Mouse (Mus musculus) stomach, embryonic 14.5 days (tissue): ENCODE measurements around the gene Il18. TPM values are rescaled to one million over a fixed set of nuclear protein-coding genes. Genes with fewer than 3 reads are reported as not detected.

ENCODE experiments used
- ATAC-seq: fragments of 200-750 bp; cut with Nextera tagmentation; 2 replicates; pipeline ENCODE4 v1.8.0; 2017; ENCODE audit warnings: low read depth, moderate TSS enrichment; ENCODE audit not compliant: insufficient number of reproducible peaks, insufficient read depth, low FRiP score
- H3K27ac ChIP-seq: fragments of 300-500 bp; sonication (generic); 2 replicates; pipeline ENCODE4 v1.5.1; 2014; ENCODE audit warnings: mild to moderate bottlenecking, low read length, moderate library complexity, mixed read lengths
- H3K27me3 ChIP-seq: fragments of 300-500 bp; sonication (generic); 2 replicates; pipeline ENCODE4 v1.6.1; 2014; ENCODE audit warnings: low read length, control low read depth, mixed read lengths; ENCODE audit not compliant: control insufficient read depth, insufficient read depth
- H3K36me3 ChIP-seq: fragments of 300-500 bp; sonication (generic); 2 replicates; pipeline ENCODE4 v1.6.1; 2014; ENCODE audit warnings: mild to moderate bottlenecking, control low read depth, low read length, moderate library complexity, mixed read lengths; ENCODE audit not compliant: control insufficient read depth, insufficient read depth
- H3K4me1 ChIP-seq: fragments of 300-500 bp; sonication (generic); 2 replicates; pipeline ENCODE4 v1.6.1; 2014; ENCODE audit warnings: low read length, control low read depth, mixed read lengths; ENCODE audit not compliant: control insufficient read depth, insufficient read depth
- H3K4me2 ChIP-seq: fragments of 300-500 bp; sonication (generic); replicated peaks from 2 replicates; pipeline ENCODE4 v1.6.1; 2014; ENCODE audit warnings: low read depth, low read length, control low read depth
- H3K4me3 ChIP-seq: fragments of 300-500 bp; sonication (generic); 2 replicates; pipeline ENCODE4 v1.5.1; 2014; ENCODE audit warnings: low read depth, low read length, control low read depth
- H3K9ac ChIP-seq: fragments of 300-500 bp; sonication (generic); replicated peaks from 2 replicates; pipeline ENCODE4 v1.6.1; 2014; ENCODE audit warnings: low read depth, mild to moderate bottlenecking, control low read depth, low read length, moderate library complexity, mixed read lengths
- H3K9me3 ChIP-seq: fragments of 300-500 bp; sonication (generic); 2 replicates; pipeline ENCODE4 v1.6.1; 2016; ENCODE audit warnings: low read depth, low read length, control low read depth; ENCODE audit not compliant: control insufficient read depth
- WGBS: fragments of 180-500 bp; shearing (Covaris S2); extraction: QIAGEN DNeasy Blood & Tissue Kit; methylation state at CpG from one replicate; pipeline ENCODE4 v1.1.7; 2014; 5-methylcytosine and 5-hydroxymethylcytosine counted together
- polyA plus RNA-seq: library from polyadenylated mRNA; unstranded; fragments of >200 nt; fragmentation: Nextera tagmentation; extraction: Ambion mirVana; gene quantifications from 2 replicates; pipeline ENCODE4 v1.2.1, GENCODE M21; 2014

Il18 gene
- polyA plus RNA-seq, 1 experiment from 2014 or later: 7.9 TPM

DNA sequence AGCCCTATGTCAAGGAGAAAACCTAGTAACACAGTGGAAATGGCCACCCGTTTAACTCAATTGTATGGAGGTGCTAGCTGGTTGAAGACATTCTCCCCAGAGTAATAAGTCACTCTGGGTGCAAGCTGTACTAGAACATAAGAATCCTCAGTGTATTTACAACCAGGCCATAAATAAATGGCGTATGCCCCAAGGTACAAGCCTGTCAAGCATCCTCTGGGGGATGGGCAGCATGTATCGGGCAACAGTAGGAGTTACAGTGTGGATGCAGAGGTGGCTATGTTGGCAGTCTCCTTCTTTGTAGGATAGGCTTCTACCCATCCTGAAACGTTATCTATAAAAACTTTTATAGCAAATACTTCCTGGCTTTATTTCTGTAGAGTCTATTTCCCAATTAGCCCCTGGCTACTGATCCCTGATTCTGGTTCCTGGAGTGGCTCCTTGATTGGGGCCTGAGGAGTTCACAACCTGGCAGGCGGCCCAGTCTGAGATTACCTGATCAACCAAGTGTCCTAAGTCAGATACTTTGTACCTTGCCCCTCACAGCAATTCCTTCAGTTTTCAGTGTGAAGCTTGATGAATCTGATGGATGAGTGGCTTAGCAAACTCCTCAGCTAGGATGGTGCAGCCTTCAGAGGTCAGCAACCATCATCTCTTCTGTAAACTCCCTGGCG, 30.7 kb downstream of the Il18 start:
- H3K36me3 ChIP-seq: no peaks in the 10 kb centered on the region
- 75% methylated on average over 6 of the region's 6 CpGs for WGBS
- no peak overlapping the region for H3K4me2 ChIP-seq
- ATAC-seq: no peak
- H3K4me3 ChIP-seq: no peak overlapping the region
- H3K4me1 ChIP-seq: no peaks in the 10 kb centered on the region
- H3K27ac ChIP-seq: no peak overlapping the region
- no peaks in the 10 kb centered on the region for H3K27me3 ChIP-seq
- no peaks in the 10 kb centered on the region for H3K9me3 ChIP-seq
- H3K9ac ChIP-seq: no peak overlapping the region

- H3K36me3 ChIP-seq: no peaks in the 10 kb centered on the region
- no peaks in the 10 kb centered on the region for H3K27me3 ChIP-seq
- H3K4me2 ChIP-seq: no peak overlapping the region
- 58% methylated on average over 4 of the region's 4 CpGs for WGBS
- peak; percentile 65; the same call in 1 of the 2 replicates for ATAC-seq
- H3K27ac ChIP-seq: no peak overlapping the region
- H3K9me3 ChIP-seq: no peaks in the 10 kb centered on the region
- no peak overlapping the region for H3K4me3 ChIP-seq
- H3K9ac ChIP-seq: no peak overlapping the region
- H3K4me1 ChIP-seq: no peaks in the 10 kb centered on the region
These were observed 32.3 kb downstream of the Il18 start for GRCm38 (mm10) chr9:50586955-50587354.

- Histone ChIP-seq H3K4me3 (no peak overlapping the region), H3K9me3 (no peaks in the 10 kb centered on the region), H3K4me1 (no peaks in the 10 kb centered on the region), H3K27me3 (no peaks in the 10 kb centered on the region), H3K4me2 (no peak overlapping the region), H3K27ac (no peak overlapping the region), H3K9ac (no peak overlapping the region), H3K36me3 (peaks cover 9% of the 10 kb centered on the region; the same call in 1 of the 2 replicates)
- 76% methylated on average over 10 of the region's 10 CpGs for WGBS
- ATAC-seq: no peak
These were observed 36.4 kb downstream of the Il18 start for GRCm38 (mm10) chr9:50590856-50591518.

- no peak for ATAC-seq
- Histone ChIP-seq H3K9ac (no peak overlapping the region), H3K4me1 (no peaks in the 10 kb centered on the region)
These were observed 38.3 kb downstream of the Il18 start for GRCm38 (mm10) chr9:50592955-50593354.

GRCm38 (mm10) chr9:50593544-50593943, 38.9 kb downstream of the Il18 start:
- no peak for ATAC-seq
- Histone ChIP-seq H3K27ac (no peak overlapping the region), H3K4me2 (no peak overlapping the region), H3K9ac (no peak overlapping the region), H3K36me3 (peaks cover 31% of the 10 kb centered on the region), H3K9me3 (no peaks in the 10 kb centered on the region), H3K4me3 (no peak overlapping the region), H3K27me3 (no peaks in the 10 kb centered on the region), H3K4me1 (no peaks in the 10 kb centered on the region)
- 69% methylated on average over 3 of the region's 3 CpGs for WGBS

More at GRCm38 (mm10) chr9:50592955-50593354, 38.3 kb downstream of the Il18 start:
- H3K4me3 ChIP-seq: no peak overlapping the region
- no peaks in the 10 kb centered on the region for H3K27me3 ChIP-seq
- H3K36me3 ChIP-seq: peaks cover 26% of the 10 kb centered on the region
- WGBS: 90% methylated on average over 9 of the region's 9 CpGs
- H3K4me2 ChIP-seq: no peak overlapping the region
- no peak overlapping the region for H3K27ac ChIP-seq
- H3K9me3 ChIP-seq: no peaks in the 10 kb centered on the region

DNA sequence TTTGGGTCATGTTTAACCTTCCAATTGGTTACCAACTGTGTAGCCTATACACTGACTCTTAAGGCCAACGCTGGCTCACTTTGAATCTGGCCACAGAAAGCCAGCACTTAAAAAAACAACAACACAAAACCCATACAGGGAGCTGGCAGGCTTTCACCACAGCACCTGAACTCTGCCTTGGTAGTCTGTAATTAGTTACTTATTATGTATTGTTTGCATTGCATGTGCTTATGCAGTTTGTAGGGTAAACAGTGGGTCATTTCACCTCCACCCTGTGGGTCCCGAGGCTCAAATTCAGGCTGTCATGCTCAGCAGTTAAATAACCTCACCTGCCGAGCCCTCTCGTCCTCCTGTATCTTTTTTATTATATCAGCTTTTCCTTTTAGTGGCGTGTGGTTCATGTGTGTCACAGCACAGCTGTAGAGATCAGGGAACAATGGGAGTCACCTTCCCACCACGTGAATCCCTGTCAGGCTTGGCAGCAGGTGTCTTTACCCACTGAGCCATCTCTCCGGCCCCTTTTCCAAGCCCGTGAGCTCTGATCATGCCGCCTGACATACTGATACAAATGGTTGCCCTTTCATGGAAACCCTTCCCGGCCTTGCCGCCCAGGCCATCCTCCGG, 40.3 kb downstream of the Il18 start:
- Histone ChIP-seq H3K4me3 (no peak overlapping the region), H3K9ac (no peak overlapping the region), H3K9me3 (no peaks in the 10 kb centered on the region), H3K27me3 (no peaks in the 10 kb centered on the region), H3K36me3 (peaks cover 36% of the 10 kb centered on the region), H3K4me1 (no peaks in the 10 kb centered on the region), H3K27ac (no peak overlapping the region), H3K4me2 (no peak overlapping the region)
- ATAC-seq: 0 out of 2 replicates have a peak, but pooled peaks have one; percentile 37
- 63% methylated on average over 12 of the region's 12 CpGs for WGBS

GRCm38 (mm10) chr9:50596973-50597372, 42.3 kb downstream of the Il18 start:
- no peak overlapping the region for H3K27ac ChIP-seq
- H3K4me3 ChIP-seq: no peak overlapping the region
- no peak for ATAC-seq
- no peak overlapping the region for H3K9ac ChIP-seq
- H3K9me3 ChIP-seq: no peaks in the 10 kb centered on the region
- H3K36me3 ChIP-seq: peaks cover 41% of the 10 kb centered on the region
- H3K4me1 ChIP-seq: peaks cover 1% of the 10 kb centered on the region; the same call in 1 of the 2 replicates
- no peak overlapping the region for H3K4me2 ChIP-seq
- 94% methylated on average over 8 of the region's 8 CpGs for WGBS
- H3K27me3 ChIP-seq: no peaks in the 10 kb centered on the region

DNA sequence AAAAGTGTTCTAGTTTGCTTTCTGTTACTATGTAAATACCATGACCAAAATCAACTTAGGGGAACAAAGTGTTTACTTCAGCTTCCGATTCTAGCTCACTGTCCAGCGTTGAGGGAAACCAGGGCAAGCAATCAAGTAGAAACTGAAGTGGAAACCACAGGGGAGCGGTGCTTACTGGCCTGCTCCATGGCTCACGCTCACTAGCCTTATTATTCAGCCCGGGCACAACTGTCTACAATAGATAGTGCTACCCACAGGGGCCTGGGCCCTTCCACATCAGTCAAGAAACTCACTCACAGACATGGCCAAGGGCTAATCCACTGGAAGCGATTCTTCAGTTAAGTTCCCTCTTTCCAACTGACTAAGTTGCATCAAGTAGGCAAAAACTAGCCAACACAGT, 46.9 kb downstream of the Il18 start:
- 83% methylated on average over 6 of the region's 6 CpGs for WGBS
- H3K9me3 ChIP-seq: no peaks in the 10 kb centered on the region
- no peak overlapping the region for H3K27ac ChIP-seq
- H3K4me1 ChIP-seq: peaks cover 12% of the 10 kb centered on the region; the same call in 1 of the 2 replicates
- H3K27me3 ChIP-seq: no peaks in the 10 kb centered on the region
- peaks cover 29% of the 10 kb centered on the region for H3K36me3 ChIP-seq
- no peak overlapping the region for H3K9ac ChIP-seq
- H3K4me3 ChIP-seq: no peak overlapping the region
- no peak overlapping the region for H3K4me2 ChIP-seq
- ATAC-seq: no peak
